Mouse (Mus musculus) forebrain, embryonic 12.5 days (tissue): ENCODE measurements at regions not wholly inside any gene's neighbourhood (a gene's known extent, or its start where the extent isn't known, plus 50 kb on each side); places are given as distances from the start of the nearest gene placed in this dataset.

Experiments used
- ATAC-seq: fragments of 200-750 bp; cut with Nextera tagmentation; 2 replicates; pipeline ENCODE4 v1.8.0; 2017; ENCODE audit warnings: moderate TSS enrichment; ENCODE audit not compliant: low FRiP score
- H3K27ac ChIP-seq: fragments of 300-500 bp; sonication (generic); 2 replicates; pipeline ENCODE4 v1.5.1; 2016; ENCODE audit warnings: mild to moderate bottlenecking
- H3K27me3 ChIP-seq: fragments of 300-500 bp; sonication (generic); 2 replicates; pipeline ENCODE4 v1.6.1; 2016; ENCODE audit warnings: mild to moderate bottlenecking
- H3K36me3 ChIP-seq: fragments of 300-500 bp; sonication (generic); replicated peaks from 2 replicates; pipeline ENCODE4 v1.6.1; 2016; ENCODE audit warnings: mild to moderate bottlenecking
- H3K4me1 ChIP-seq: fragments of 300-500 bp; sonication (generic); 2 replicates; pipeline ENCODE4 v1.6.1; 2016
- H3K4me2 ChIP-seq: fragments of 300-500 bp; sonication (generic); 2 replicates; pipeline ENCODE4 v1.6.1; 2016; ENCODE audit warnings: mild to moderate bottlenecking, moderate library complexity
- H3K4me3 ChIP-seq: fragments of 300-500 bp; sonication (generic); replicated peaks from 2 replicates; pipeline ENCODE4 v1.5.1; 2016; ENCODE audit warnings: mild to moderate bottlenecking
- H3K9ac ChIP-seq: fragments of 300-500 bp; sonication (generic); 2 replicates; pipeline ENCODE4 v1.6.1; 2016; ENCODE audit warnings: mild to moderate bottlenecking
- H3K9me3 ChIP-seq: fragments of 300-500 bp; sonication (generic); 2 replicates; pipeline ENCODE4 v1.6.1; 2016
- WGBS: fragments of 180-500 bp; shearing (Covaris S2); methylation state at CpG from one replicate; pipeline ENCODE4 v1.1.7; 2016; 5-methylcytosine and 5-hydroxymethylcytosine counted together

DNA sequence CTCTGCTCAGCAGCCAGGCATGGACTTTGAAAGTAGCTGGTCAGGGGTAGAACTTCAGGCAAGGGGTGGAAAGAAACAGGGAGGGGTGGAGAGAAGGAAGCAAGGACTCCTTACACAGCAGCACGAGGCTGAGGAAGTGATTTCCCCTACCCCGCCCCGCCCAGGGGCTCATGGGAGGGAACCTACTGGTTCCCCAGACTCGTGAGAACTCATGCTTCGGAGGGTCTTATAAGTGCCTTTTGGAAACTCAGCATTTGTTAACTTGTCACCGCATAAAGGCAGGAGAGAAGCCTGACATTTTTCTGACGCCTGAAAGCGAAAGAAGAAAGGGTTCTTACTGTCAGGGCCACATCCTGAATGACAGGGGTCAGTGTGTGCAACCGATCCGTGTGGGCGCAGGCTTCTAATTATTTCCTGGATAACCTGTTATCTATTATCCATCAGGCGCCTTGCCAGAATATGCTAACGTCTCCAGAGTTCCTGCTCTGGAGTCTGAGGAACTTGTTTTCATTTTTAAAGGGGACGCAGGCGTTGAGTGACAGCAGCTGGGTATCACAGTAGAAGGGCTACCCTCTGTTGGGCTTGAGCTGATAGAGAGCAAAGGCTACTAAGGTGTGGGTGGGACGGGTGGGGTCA lies 98.2 kb upstream of the Max start:
- WGBS = 21% methylated on average over 16 of the region's 16 CpGs
- peak overlapping the region; percentile 21; the same call in 1 of the 2 replicates for H3K4me2 ChIP-seq
- H3K27ac ChIP-seq = no peak overlapping the region
- H3K4me1 ChIP-seq = peaks cover 8% of the 10 kb centered on the region
- peak; percentile 44; the same call in 1 of the 2 replicates for ATAC-seq
- H3K4me3 ChIP-seq = no peak overlapping the region
- H3K9ac ChIP-seq = no peak overlapping the region
- H3K36me3 ChIP-seq = no peaks in the 10 kb centered on the region
- H3K9me3 ChIP-seq = no peaks in the 10 kb centered on the region
- H3K27me3 ChIP-seq = no peaks in the 10 kb centered on the region

DNA sequence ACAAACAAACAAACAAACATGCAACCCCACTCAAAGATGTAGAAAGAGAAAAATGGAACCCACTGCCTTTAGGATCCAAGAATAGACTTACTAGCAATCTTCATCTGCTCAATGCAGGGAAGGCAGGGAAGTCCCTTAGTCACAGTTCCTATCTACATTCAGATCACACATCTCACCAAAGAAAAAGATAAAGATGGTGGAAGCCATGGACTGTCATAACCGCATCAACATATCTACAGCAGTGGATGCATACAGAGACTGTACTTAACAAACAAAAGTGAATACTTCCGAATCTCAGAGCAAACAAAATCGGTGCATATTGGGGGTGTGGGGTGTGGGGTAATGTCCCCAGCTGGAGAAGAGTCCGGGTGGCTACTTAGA lies 97.7 kb upstream of the Max start:
- no peaks in the 10 kb centered on the region for H3K36me3 ChIP-seq
- no peak for ATAC-seq
- no peaks in the 10 kb centered on the region for H3K27me3 ChIP-seq
- WGBS = 78% methylated on average over 4 of the region's 4 CpGs
- peaks cover 8% of the 10 kb centered on the region for H3K4me1 ChIP-seq
- no peak overlapping the region for H3K27ac ChIP-seq
- no peaks in the 10 kb centered on the region for H3K9me3 ChIP-seq
- 0 out of 2 replicates have a peak overlapping the region, but pooled peaks have one; percentile 21 for H3K4me2 ChIP-seq
- no peak overlapping the region for H3K9ac ChIP-seq
- H3K4me3 ChIP-seq = no peak overlapping the region

- H3K9me3 ChIP-seq = no peaks in the 10 kb centered on the region
- H3K4me1 ChIP-seq = peaks cover 8% of the 10 kb centered on the region
- H3K9ac ChIP-seq = no peak overlapping the region
- no peak overlapping the region for H3K4me2 ChIP-seq
- no peaks in the 10 kb centered on the region for H3K27me3 ChIP-seq
- H3K27ac ChIP-seq = no peak overlapping the region
- no peaks in the 10 kb centered on the region for H3K36me3 ChIP-seq
- WGBS = 51% methylated on average over 4 of the region's 4 CpGs
- no peak for ATAC-seq
- no peak overlapping the region for H3K4me3 ChIP-seq
Observed at GRCm38 (mm10) chr12:77058596-77059190, 96.7 kb upstream of the Max start.

DNA sequence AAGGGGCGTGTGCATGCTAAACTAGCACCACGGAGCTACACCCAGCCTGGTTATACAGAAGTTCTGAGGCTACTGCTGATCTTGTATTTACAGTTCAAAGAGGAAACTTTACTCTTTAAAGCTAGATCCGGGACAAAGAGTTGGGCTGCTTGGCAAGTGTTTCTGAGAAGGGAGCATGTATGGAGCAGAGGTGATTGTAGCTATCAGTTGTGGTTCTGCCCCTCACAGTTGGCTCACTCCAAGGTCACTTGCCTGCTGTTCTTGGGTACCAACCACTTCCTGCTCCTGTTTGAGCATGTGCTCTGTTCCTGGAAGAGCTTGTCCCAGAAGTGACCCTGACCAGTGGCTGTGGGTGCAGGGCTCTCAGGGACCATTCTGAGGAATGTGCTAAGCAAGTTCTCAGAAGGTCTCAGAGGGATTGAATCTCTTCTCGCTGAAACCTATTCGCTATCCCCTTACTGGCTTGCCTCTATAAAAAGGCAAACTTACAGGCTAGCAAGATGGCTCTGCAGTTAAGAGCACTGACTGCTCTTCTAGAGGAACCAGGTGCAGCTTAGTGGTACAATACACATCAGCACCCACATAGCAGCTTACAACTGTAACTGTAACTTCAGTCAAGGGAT lies 94.9 kb upstream of the Max start:
- no peaks in the 10 kb centered on the region for H3K36me3 ChIP-seq
- WGBS = 80% methylated on average over 5 of the region's 5 CpGs
- no peak overlapping the region for H3K9ac ChIP-seq
- peaks cover 8% of the 10 kb centered on the region for H3K4me1 ChIP-seq
- no peak overlapping the region for H3K27ac ChIP-seq
- H3K4me3 ChIP-seq = no peak overlapping the region
- H3K27me3 ChIP-seq = no peaks in the 10 kb centered on the region
- no peak overlapping the region for H3K4me2 ChIP-seq
- ATAC-seq = no peak
- no peaks in the 10 kb centered on the region for H3K9me3 ChIP-seq

DNA sequence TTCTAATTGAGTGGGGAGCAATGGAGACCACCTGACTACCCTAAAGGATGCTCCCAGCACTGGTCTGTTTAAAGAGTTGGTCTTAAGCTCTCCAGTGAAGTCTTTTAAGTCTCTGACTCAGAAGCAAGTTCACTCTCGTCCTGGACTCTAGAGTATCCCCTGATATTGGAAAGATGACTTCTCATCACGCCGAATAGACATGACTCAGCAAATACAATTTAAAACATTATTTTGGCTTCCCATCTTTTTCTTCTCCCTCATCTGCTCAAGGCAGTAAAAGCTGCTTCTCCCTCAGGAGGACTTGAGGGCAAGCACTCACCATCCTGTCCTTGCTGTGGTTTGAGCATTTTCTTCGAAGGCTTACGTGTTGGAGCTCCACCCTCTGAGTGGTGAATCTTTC lies 92.7 kb upstream of the Max start:
- H3K36me3 ChIP-seq = no peaks in the 10 kb centered on the region
- ATAC-seq = no peak
- H3K27ac ChIP-seq = no peak overlapping the region
- no peaks in the 10 kb centered on the region for H3K27me3 ChIP-seq
- 90% methylated on average over 5 of the region's 5 CpGs for WGBS
- no peak overlapping the region for H3K9ac ChIP-seq
- H3K9me3 ChIP-seq = no peaks in the 10 kb centered on the region
- H3K4me3 ChIP-seq = no peak overlapping the region
- no peaks in the 10 kb centered on the region for H3K4me1 ChIP-seq
- H3K4me2 ChIP-seq = no peak overlapping the region

GRCm38 (mm10) chr12:77054211-77054610 lies 92.2 kb upstream of the Max start:
- 92% methylated on average over 7 of the region's 7 CpGs for WGBS

GRCm38 (mm10) chr12:77052853-77053252 lies 90.9 kb upstream of the Max start:
- H3K27me3 ChIP-seq = 0 out of 2 replicates have a peak, but pooled peaks cover 5% of the 10 kb centered on the region
- no peak for ATAC-seq
- no peak overlapping the region for H3K4me3 ChIP-seq
- 74% methylated on average over 6 of the region's 6 CpGs for WGBS
- H3K4me1 ChIP-seq = no peaks in the 10 kb centered on the region
- no peak overlapping the region for H3K4me2 ChIP-seq
- H3K36me3 ChIP-seq = no peaks in the 10 kb centered on the region
- H3K9me3 ChIP-seq = no peaks in the 10 kb centered on the region
- no peak overlapping the region for H3K27ac ChIP-seq
- no peak overlapping the region for H3K9ac ChIP-seq

More at GRCm38 (mm10) chr12:77054211-77054610, 92.2 kb upstream of the Max start:
- H3K27ac ChIP-seq = no peak overlapping the region
- ATAC-seq = no peak
- H3K27me3 ChIP-seq = no peaks in the 10 kb centered on the region
- H3K9ac ChIP-seq = no peak overlapping the region
- H3K36me3 ChIP-seq = no peaks in the 10 kb centered on the region
- no peak overlapping the region for H3K4me2 ChIP-seq
- no peaks in the 10 kb centered on the region for H3K4me1 ChIP-seq
- H3K9me3 ChIP-seq = no peaks in the 10 kb centered on the region
- no peak overlapping the region for H3K4me3 ChIP-seq

DNA sequence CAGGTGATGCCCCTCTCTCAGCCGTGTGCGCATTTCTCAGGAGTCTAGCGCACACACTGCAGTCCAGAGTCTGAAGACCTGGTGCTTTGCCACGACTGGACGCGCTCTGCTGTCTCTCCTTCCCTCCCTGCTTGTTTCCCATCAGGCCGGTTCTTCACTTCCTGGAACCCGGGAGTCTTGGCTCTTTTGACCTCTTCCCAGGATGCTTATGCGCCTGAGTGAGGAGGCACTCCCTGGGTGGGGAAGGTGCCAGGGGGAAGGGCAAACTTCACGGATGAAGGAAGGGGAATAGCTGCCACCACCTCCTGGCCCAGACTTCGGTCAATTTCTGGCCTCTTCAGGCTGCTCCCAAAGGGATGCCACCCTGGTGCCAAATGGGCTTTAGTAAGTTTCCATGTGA lies 86.4 kb upstream of the Max start:
- H3K27me3 ChIP-seq = 0 out of 2 replicates have a peak, but pooled peaks cover 5% of the 10 kb centered on the region
- no peaks in the 10 kb centered on the region for H3K9me3 ChIP-seq
- H3K36me3 ChIP-seq = no peaks in the 10 kb centered on the region
- H3K27ac ChIP-seq = no peak overlapping the region
- H3K4me3 ChIP-seq = no peak overlapping the region
- H3K4me1 ChIP-seq = no peaks in the 10 kb centered on the region
- H3K4me2 ChIP-seq = no peak overlapping the region
- no peak for ATAC-seq
- 58% methylated on average over 11 of the region's 11 CpGs for WGBS
- H3K9ac ChIP-seq = no peak overlapping the region

- H3K9ac ChIP-seq = no peak overlapping the region
- ATAC-seq = no peak
- 72% methylated on average over 1 of the region's 1 CpGs for WGBS
- H3K27ac ChIP-seq = no peak overlapping the region
- no peaks in the 10 kb centered on the region for H3K36me3 ChIP-seq
- H3K4me1 ChIP-seq = no peaks in the 10 kb centered on the region
- H3K4me3 ChIP-seq = no peak overlapping the region
- no peak overlapping the region for H3K4me2 ChIP-seq
- no peaks in the 10 kb centered on the region for H3K9me3 ChIP-seq
- 0 out of 2 replicates have a peak, but pooled peaks cover 5% of the 10 kb centered on the region for H3K27me3 ChIP-seq
Observed at GRCm38 (mm10) chr12:77047273-77047672, 85.3 kb upstream of the Max start.

- H3K36me3 ChIP-seq = no peaks in the 10 kb centered on the region
- 91% methylated on average over 2 of the region's 2 CpGs for WGBS
- H3K9me3 ChIP-seq = no peaks in the 10 kb centered on the region
- no peaks in the 10 kb centered on the region for H3K4me1 ChIP-seq
- H3K4me2 ChIP-seq = no peak overlapping the region
- H3K4me3 ChIP-seq = no peak overlapping the region
- 0 out of 2 replicates have a peak, but pooled peaks cover 5% of the 10 kb centered on the region for H3K27me3 ChIP-seq
- no peak overlapping the region for H3K9ac ChIP-seq
- H3K27ac ChIP-seq = no peak overlapping the region
- no peak for ATAC-seq
Observed at GRCm38 (mm10) chr12:77045956-77046355, 84.0 kb upstream of the Max start.

- H3K27ac ChIP-seq = no peak overlapping the region
- 89% methylated on average over 10 of the region's 10 CpGs for WGBS
- no peaks in the 10 kb centered on the region for H3K9me3 ChIP-seq
- H3K4me3 ChIP-seq = no peak overlapping the region
- no peak for ATAC-seq
- H3K4me2 ChIP-seq = no peak overlapping the region
- no peak overlapping the region for H3K9ac ChIP-seq
- 0 out of 2 replicates have a peak, but pooled peaks cover 5% of the 10 kb centered on the region for H3K27me3 ChIP-seq
- H3K36me3 ChIP-seq = no peaks in the 10 kb centered on the region
- H3K4me1 ChIP-seq = no peaks in the 10 kb centered on the region
Observed at GRCm38 (mm10) chr12:77045356-77045755, 83.4 kb upstream of the Max start.

- 68% methylated on average over 3 of the region's 4 CpGs for WGBS
- no peak for ATAC-seq
Observed at GRCm38 (mm10) chr12:77042356-77042755, 80.4 kb upstream of the Max start.

GRCm38 (mm10) chr12:77041141-77041540 lies 79.1 kb upstream of the Max start:
- Histone ChIP-seq H3K27me3 (no peaks in the 10 kb centered on the region), H3K36me3 (no peaks in the 10 kb centered on the region), H3K4me3 (no peak overlapping the region), H3K4me2 (no peak overlapping the region), H3K9ac (no peak overlapping the region), H3K4me1 (no peaks in the 10 kb centered on the region), H3K9me3 (no peaks in the 10 kb centered on the region), H3K27ac (no peak overlapping the region)
- WGBS = 48% methylated on average over 5 of the region's 5 CpGs
- ATAC-seq = no peak

More at GRCm38 (mm10) chr12:77042356-77042755, 80.4 kb upstream of the Max start:
- Histone ChIP-seq H3K9me3 (no peaks in the 10 kb centered on the region), H3K27me3 (no peaks in the 10 kb centered on the region), H3K4me3 (no peak overlapping the region), H3K36me3 (no peaks in the 10 kb centered on the region), H3K4me2 (no peak overlapping the region), H3K27ac (no peak overlapping the region), H3K4me1 (no peaks in the 10 kb centered on the region), H3K9ac (no peak overlapping the region)
